Mouse (Mus musculus): ENCODE data around the gene Olfr267.

GRCm38 (mm10) chr4:58825921-58826320 lies 38.4 kb upstream of the Olfr267 start:
- TF ChIP-seq CTCF (IDR thresholded peaks at IDR 0.05; ENCODE audit: low read depth) (no peak), EP300 (IDR thresholded peaks at IDR 0.05; ENCODE audit: low read depth) (no peak)
